In the genomic region with DNA sequence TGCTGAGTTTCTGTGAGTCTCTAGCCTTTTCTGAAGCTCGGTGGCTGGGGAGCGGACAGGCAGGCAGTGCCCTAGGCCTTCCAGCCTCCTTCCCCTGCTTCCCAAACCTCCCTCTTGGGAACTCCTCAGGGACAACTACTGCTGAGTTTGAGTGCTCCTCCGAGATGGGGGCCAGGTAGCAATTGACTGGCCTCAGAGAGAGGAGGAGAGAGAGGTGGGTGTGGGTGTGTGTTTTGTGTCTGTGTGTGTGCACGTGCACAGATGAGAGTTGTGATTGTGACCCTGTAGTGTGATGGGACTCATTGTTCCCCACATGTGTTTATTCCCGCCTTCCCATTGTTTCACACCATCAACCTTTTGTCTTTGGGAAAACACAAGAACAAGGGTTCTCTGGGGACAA, we compare ENCODE assay signal across 20 mouse cellular contexts. TPM values are rescaled to one million over a fixed set of nuclear protein-coding genes. Genes with fewer than 3 reads are reported as not detected.
DNase-seq lines count a peak whose midpoint lies in the region; ATAC-seq lines count a peak whose summit lies in the region.
"Had no signal": no experiment of that assay in that cellular context is flagged by ENCODE, and none has a peak within 500 bp of the region (broad histone marks: within the 10 kb centered on the region; RNA-seq: fewer than 3 reads in every experiment).

No protein-coding gene starts in this region.

- WGBS in heart, embryonic 10.5 days, result 75% methylated on average over 5 of the region's 5 CpGs
- WGBS in hindbrain, embryonic 13.5 days, result 62% methylated on average over 5 of the region's 5 CpGs
- 69% methylated on average over 5 of the region's 5 CpGs for WGBS in hindbrain, embryonic 12.5 days
- 78% methylated on average over 5 of the region's 5 CpGs for WGBS in midbrain, embryonic 12.5 days
- WGBS in midbrain, embryonic 13.5 days, result 72% methylated on average over 5 of the region's 5 CpGs

- no peaks in the 10 kb centered on the region for H3K9me3 ChIP-seq in heart, embryonic 10.5 days
- H3K9me3 ChIP-seq in hindbrain, embryonic 13.5 days, result no peaks in the 10 kb centered on the region
- no peaks in the 10 kb centered on the region for H3K9me3 ChIP-seq in hindbrain, embryonic 12.5 days (replicated peaks)
- no peaks in the 10 kb centered on the region for H3K9me3 ChIP-seq in midbrain, embryonic 12.5 days
- H3K9me3 ChIP-seq in midbrain, embryonic 13.5 days, result no peaks in the 10 kb centered on the region
- H3K9me3 ChIP-seq: embryonic facial prominence, embryonic 15.5 days; G1E; heart, embryonic 15.5 days; intestine, embryonic 15.5 days had no signal

- no peaks in the 10 kb centered on the region for H3K27me3 ChIP-seq in heart, embryonic 10.5 days (ENCODE audit: insufficient read depth, poor library complexity, severe bottlenecking)
- H3K27me3 ChIP-seq in hindbrain, embryonic 13.5 days, result no peaks in the 10 kb centered on the region
- H3K27me3 ChIP-seq in hindbrain, embryonic 12.5 days, result no peaks in the 10 kb centered on the region
- no peaks in the 10 kb centered on the region for H3K27me3 ChIP-seq in midbrain, embryonic 12.5 days
- H3K27me3 ChIP-seq in midbrain, embryonic 13.5 days, result no peaks in the 10 kb centered on the region
- H3K27me3 ChIP-seq: embryonic facial prominence, embryonic 15.5 days; heart, embryonic 15.5 days; intestine, embryonic 15.5 days had no signal

- peaks cover 94% of the 10 kb centered on the region for H3K36me3 ChIP-seq in heart, embryonic 10.5 days
- H3K36me3 ChIP-seq in hindbrain, embryonic 13.5 days, result peaks cover 88% of the 10 kb centered on the region
- peaks cover 75% of the 10 kb centered on the region for H3K36me3 ChIP-seq in hindbrain, embryonic 12.5 days
- H3K36me3 ChIP-seq in midbrain, embryonic 12.5 days, result peaks cover 88% of the 10 kb centered on the region
- H3K36me3 ChIP-seq in midbrain, embryonic 13.5 days, result peaks cover 87% of the 10 kb centered on the region

- intact Hi-C loops in heart, postnatal 10 days (cut with DNase I), result no loop called here

- 0 out of 2 replicates have a peak overlapping the region, but pooled peaks have one; percentile 16 for H3K27ac ChIP-seq in heart, embryonic 10.5 days
- H3K27ac ChIP-seq in hindbrain, embryonic 13.5 days, result no peak overlapping the region
- H3K27ac ChIP-seq in hindbrain, embryonic 12.5 days, result no peak overlapping the region
- 0 out of 2 replicates have a peak overlapping the region, but pooled peaks have one; percentile 6 for H3K27ac ChIP-seq in midbrain, embryonic 12.5 days (replicated peaks)
- no peak overlapping the region for H3K27ac ChIP-seq in midbrain, embryonic 13.5 days
- H3K27ac ChIP-seq: embryonic facial prominence, embryonic 15.5 days; gastrocnemius, adult 2 months; heart, embryonic 15.5 days; intestine, embryonic 15.5 days had no signal

- no peak overlapping the region for H3K4me3 ChIP-seq in heart, embryonic 10.5 days
- no peak overlapping the region for H3K4me3 ChIP-seq in hindbrain, embryonic 13.5 days
- no peak overlapping the region for H3K4me3 ChIP-seq in hindbrain, embryonic 12.5 days
- no peak overlapping the region for H3K4me3 ChIP-seq in midbrain, embryonic 12.5 days
- H3K4me3 ChIP-seq in midbrain, embryonic 13.5 days (replicated peaks), result no peak overlapping the region
- H3K4me3 ChIP-seq: embryonic facial prominence, embryonic 15.5 days; erythroblast, embryonic 14.5 days; gastrocnemius, adult 2 months; heart, embryonic 15.5 days; intestine, embryonic 15.5 days had no signal

- ATAC-seq in hindbrain, embryonic 13.5 days (ENCODE audit: low FRiP score), result no peak
- ATAC-seq in hindbrain, embryonic 12.5 days (ENCODE audit: low FRiP score), result no peak
- no peak for ATAC-seq in midbrain, embryonic 12.5 days (ENCODE audit: low FRiP score, low read depth)
- no peak for ATAC-seq in midbrain, embryonic 13.5 days
- ATAC-seq: intestine, embryonic 15.5 days had no signal

- H3K4me1 ChIP-seq in heart, embryonic 10.5 days, result peaks cover 9% of the 10 kb centered on the region
- no peaks in the 10 kb centered on the region for H3K4me1 ChIP-seq in hindbrain, embryonic 13.5 days (replicated peaks)
- no peaks in the 10 kb centered on the region for H3K4me1 ChIP-seq in hindbrain, embryonic 12.5 days
- no peaks in the 10 kb centered on the region for H3K4me1 ChIP-seq in midbrain, embryonic 12.5 days
- H3K4me1 ChIP-seq in midbrain, embryonic 13.5 days (replicated peaks), result no peaks in the 10 kb centered on the region
- H3K4me1 ChIP-seq: embryonic facial prominence, embryonic 15.5 days; intestine, embryonic 15.5 days had no signal

- DNase-seq in heart, embryonic 10.5 days (ENCODE audit: low spot score), result no peak
- DNase-seq in heart, postnatal 10 days, result no peak
- DNase-seq in cerebellum, adult 11-12 months, result no peak
- DNase-seq: adrenal gland, adult 8-10 months; adrenal gland, postnatal 36 days; cerebellum, adult 8-10 months; cerebellum, postnatal 14 days; embryo, embryonic 11 days; gastrocnemius, adult 2 months; gastrocnemius, postnatal 25 days; kidney, adult 18-20 months had no signal

- H3K9ac ChIP-seq in hindbrain, embryonic 13.5 days, result 0 out of 2 replicates have a peak overlapping the region, but pooled peaks have one; percentile 13
- no peak overlapping the region for H3K9ac ChIP-seq in hindbrain, embryonic 12.5 days
- no peak overlapping the region for H3K9ac ChIP-seq in midbrain, embryonic 12.5 days (replicated peaks)
- no peak overlapping the region for H3K9ac ChIP-seq in midbrain, embryonic 13.5 days (replicated peaks)
- H3K9ac ChIP-seq: embryonic facial prominence, embryonic 15.5 days; heart, embryonic 15.5 days; intestine, embryonic 15.5 days had no signal

- no peak overlapping the region for H3K4me2 ChIP-seq in hindbrain, embryonic 13.5 days
- H3K4me2 ChIP-seq in hindbrain, embryonic 12.5 days (replicated peaks), result no peak overlapping the region
- H3K4me2 ChIP-seq in midbrain, embryonic 12.5 days (replicated peaks), result no peak overlapping the region
- H3K4me2 ChIP-seq in midbrain, embryonic 13.5 days (replicated peaks), result no peak overlapping the region
- H3K4me2 ChIP-seq: embryonic facial prominence, embryonic 15.5 days; heart, embryonic 15.5 days; intestine, embryonic 15.5 days had no signal

RNA-seq across cellular contexts. Expression of a gene that starts 36.1 kb away (rescaled TPM):
- polyA plus RNA-seq in heart, embryonic 10.5 days (2016; fragmentation: Nextera tagmentation; extraction: Ambion mirVana), result 10.1 and 12.0 TPM in 2 replicates
- 10 to 100 TPM; 26.1 to 27.8 TPM for total RNA-seq in heart, postnatal 10 days (2021)
- 12.6 and 13.4 TPM in 2 replicates for polyA plus RNA-seq in hindbrain, embryonic 13.5 days (2015; fragmentation: Nextera tagmentation; extraction: Ambion mirVana)
- 12.8 and 15.4 TPM in 2 replicates for polyA plus RNA-seq in hindbrain, embryonic 12.5 days (2016; fragmentation: Nextera tagmentation; extraction: Ambion mirVana)
- 14.1 and 16.0 TPM in 2 replicates for polyA plus RNA-seq in midbrain, embryonic 12.5 days (2016; fragmentation: Nextera tagmentation; extraction: Ambion mirVana)
- 13.8 and 13.9 TPM in 2 replicates for polyA plus RNA-seq in midbrain, embryonic 13.5 days (2015; fragmentation: Nextera tagmentation; extraction: Ambion mirVana)

RNA-seq across cellular contexts. Expression of a gene that starts 44.4 kb away (rescaled TPM):
- polyA plus RNA-seq in heart, embryonic 10.5 days (2016; fragmentation: Nextera tagmentation; extraction: Ambion mirVana), result 3,536 and 4,735 TPM in 2 replicates
- 1,000 to 10,000 TPM; 7,591 to 7,651 TPM for total RNA-seq in heart, postnatal 10 days (2021)
- 2,105 and 2,130 TPM in 2 replicates for polyA plus RNA-seq in hindbrain, embryonic 13.5 days (2015; fragmentation: Nextera tagmentation; extraction: Ambion mirVana)
- polyA plus RNA-seq in hindbrain, embryonic 12.5 days (2016; fragmentation: Nextera tagmentation; extraction: Ambion mirVana), result 1,948 and 1,970 TPM in 2 replicates
- polyA plus RNA-seq in midbrain, embryonic 12.5 days (2016; fragmentation: Nextera tagmentation; extraction: Ambion mirVana), result 1,976 and 1,998 TPM in 2 replicates
- 2,005 and 2,018 TPM in 2 replicates for polyA plus RNA-seq in midbrain, embryonic 13.5 days (2015; fragmentation: Nextera tagmentation; extraction: Ambion mirVana)

RNA-seq across cellular contexts. Expression of a gene that starts 52.6 kb away (rescaled TPM):
- 32.5 and 38.6 TPM in 2 replicates for polyA plus RNA-seq in heart, embryonic 10.5 days (2016; fragmentation: Nextera tagmentation; extraction: Ambion mirVana)
- total RNA-seq in heart, postnatal 10 days (2021), result 10 to 100 TPM; 82.8 to 91.0 TPM
- 11.1 and 13.1 TPM in 2 replicates for polyA plus RNA-seq in hindbrain, embryonic 13.5 days (2015; fragmentation: Nextera tagmentation; extraction: Ambion mirVana)
- 22.5 and 25.5 TPM in 2 replicates for polyA plus RNA-seq in hindbrain, embryonic 12.5 days (2016; fragmentation: Nextera tagmentation; extraction: Ambion mirVana)
- polyA plus RNA-seq in midbrain, embryonic 12.5 days (2016; fragmentation: Nextera tagmentation; extraction: Ambion mirVana), result 19.6 and 21.6 TPM in 2 replicates
- 9.8 and 10.9 TPM in 2 replicates for polyA plus RNA-seq in midbrain, embryonic 13.5 days (2015; fragmentation: Nextera tagmentation; extraction: Ambion mirVana)

Comparison
In these comparisons a context has a peak if more than half of its experiments do, and no peak if none do; other contexts are left out.
1. H3K27ac ChIP-seq: peak in heart, embryonic 10.5 days (single experiment) and midbrain, embryonic 12.5 days (single experiment); none in hindbrain, embryonic 13.5 days (single experiment), hindbrain, embryonic 12.5 days (single experiment) and midbrain, embryonic 13.5 days (single experiment).